Mouse (Mus musculus): Measurements from ENCODE around the gene Slamf8.

Gene Slamf8

GRCm38 (mm10) chr1:172593956-172594355, 3.6 kb upstream of the Slamf8 start:
- no peak for DNase-seq (ENCODE audit: low read depth)

GRCm38 (mm10) chr1:172593321-172593720, 3.0 kb upstream of the Slamf8 start:
- DNase-seq (ENCODE audit: low read depth), result no peak

GRCm38 (mm10) chr1:172585612-172586567, 4.5 kb downstream of the Slamf8 start:
- DNase-seq (ENCODE audit: low read depth), result no peak

- no peak for DNase-seq (ENCODE audit: low read depth)
Measured at GRCm38 (mm10) chr1:172585026-172585425, 5.3 kb downstream of the Slamf8 start.

- DNase-seq (ENCODE audit: low read depth), result no peak
Measured at GRCm38 (mm10) chr1:172584271-172584670, 6.1 kb downstream of the Slamf8 start.

GRCm38 (mm10) chr1:172582436-172582835, 7.9 kb downstream of the Slamf8 start:
- DNase-seq (ENCODE audit: low read depth), result no peak

GRCm38 (mm10) chr1:172580116-172580515, 10.3 kb downstream of the Slamf8 start:
- peak; percentile 51 for DNase-seq (ENCODE audit: low read depth)

- no peak for DNase-seq (ENCODE audit: low read depth)
Measured at GRCm38 (mm10) chr1:172567758-172568157, 22.6 kb downstream of the Slamf8 start.

- no peak for DNase-seq (ENCODE audit: low read depth)
Measured at GRCm38 (mm10) chr1:172566131-172566530, 24.2 kb downstream of the Slamf8 start.

GRCm38 (mm10) chr1:172563465-172563828, 26.9 kb downstream of the Slamf8 start:
- DNase-seq (ENCODE audit: low read depth), result no peak

- peak; percentile 27 for DNase-seq (ENCODE audit: low read depth)
Measured at GRCm38 (mm10) chr1:172562641-172563464, 27.5 kb downstream of the Slamf8 start.

GRCm38 (mm10) chr1:172555638-172556037, 34.7 kb downstream of the Slamf8 start, which contains the start of gene Vsig8:
Gene Vsig8 (plus strand): TSS chr1:172555938.
- no peak for DNase-seq (ENCODE audit: low read depth)

GRCm38 (mm10) chr1:172552623-172553022, 37.7 kb downstream of the Slamf8 start:
- no peak for DNase-seq (ENCODE audit: low read depth)

GRCm38 (mm10) chr1:172551009-172551408, 39.4 kb downstream of the Slamf8 start:
- DNase-seq (ENCODE audit: low read depth), result no peak

- DNase-seq (ENCODE audit: low read depth), result no peak
Measured at GRCm38 (mm10) chr1:172550551-172550951, 39.8 kb downstream of the Slamf8 start.

- DNase-seq (ENCODE audit: low read depth), result no peak
Measured at GRCm38 (mm10) chr1:172549717-172550116, 40.7 kb downstream of the Slamf8 start.

- DNase-seq (ENCODE audit: low read depth), result no peak
Measured at GRCm38 (mm10) chr1:172549314-172549713, 41.1 kb downstream of the Slamf8 start.

GRCm38 (mm10) chr1:172548501-172548900, 41.9 kb downstream of the Slamf8 start:
- no peak for DNase-seq (ENCODE audit: low read depth)

- DNase-seq (ENCODE audit: low read depth), result no peak
Measured at GRCm38 (mm10) chr1:172546062-172546461, 44.3 kb downstream of the Slamf8 start.

- DNase-seq (ENCODE audit: low read depth), result no peak
Measured at GRCm38 (mm10) chr1:172540283-172540820, 50.0 kb downstream of the Slamf8 start.

GRCm38 (mm10) chr1:172539827-172540226, 50.5 kb downstream of the Slamf8 start:
- no peak for DNase-seq (ENCODE audit: low read depth)

- DNase-seq (ENCODE audit: low read depth), result no peak
Measured at GRCm38 (mm10) chr1:172535116-172535515, 55.3 kb downstream of the Slamf8 start.

All from fibroblast of lung, adult 2 months (primary cell).